Mouse (Mus musculus) intestine, embryonic 16.5 days (tissue): ENCODE results near the gene Mrpl47. TPM values are rescaled to one million over a fixed set of nuclear protein-coding genes. Genes with fewer than 3 reads are reported as not detected.
"Not testable (repeated sequence)": the region's sequence is repeated elsewhere in the genome, so short reads cannot be mapped to it uniquely, and the experiment has no call there.

Experiments used
- ATAC-seq: fragments of 200-750 bp; cut with Nextera tagmentation; 2 replicates; pipeline ENCODE4 v1.8.0; 2017; ENCODE audit warnings: moderate TSS enrichment, moderate library complexity
- H3K27ac ChIP-seq: fragments of 300-500 bp; sonication (generic); 2 replicates; pipeline ENCODE4 v1.5.1; 2014; ENCODE audit warnings: mild to moderate bottlenecking, low read length
- H3K27me3 ChIP-seq: fragments of 300-500 bp; sonication (generic); replicated peaks from 2 replicates; pipeline ENCODE4 v1.6.1; 2014; ENCODE audit warnings: low read length, control low read depth, mixed read lengths; ENCODE audit not compliant: control insufficient read depth, insufficient read depth
- H3K36me3 ChIP-seq: fragments of 300-500 bp; sonication (generic); 2 replicates; pipeline ENCODE4 v1.6.1; 2014; ENCODE audit warnings: low read length, control low read depth; ENCODE audit not compliant: control insufficient read depth, insufficient read depth
- H3K4me1 ChIP-seq: fragments of 300-500 bp; sonication (generic); 2 replicates; pipeline ENCODE4 v1.6.1; 2014; ENCODE audit warnings: low read length, control low read depth, mixed read lengths; ENCODE audit not compliant: control insufficient read depth, insufficient read depth
- H3K4me2 ChIP-seq: fragments of 300-500 bp; sonication (generic); 2 replicates; pipeline ENCODE4 v1.6.1; 2014; ENCODE audit warnings: low read depth, low read length, control low read depth
- H3K4me3 ChIP-seq: fragments of 300-500 bp; sonication (generic); 2 replicates; pipeline ENCODE4 v1.5.1; 2014; ENCODE audit warnings: mild to moderate bottlenecking, low read length
- H3K9ac ChIP-seq: fragments of 300-500 bp; sonication (generic); 2 replicates; pipeline ENCODE4 v1.6.1; 2014; ENCODE audit warnings: low read depth, low read length
- H3K9me3 ChIP-seq: fragments of 300-500 bp; sonication (generic); 2 replicates; pipeline ENCODE4 v1.6.1; 2016; ENCODE audit warnings: low read length, control low read depth; ENCODE audit not compliant: control insufficient read depth
- WGBS: fragments of 180-500 bp; shearing (Covaris S2); extraction: QIAGEN DNeasy Blood & Tissue Kit; methylation state at CpG from one replicate; pipeline ENCODE4 v1.1.7; 2014; 5-methylcytosine and 5-hydroxymethylcytosine counted together
- polyA plus RNA-seq: library from polyadenylated mRNA; unstranded; fragments of >200 nt; fragmentation: Nextera tagmentation; extraction: Ambion mirVana; gene quantifications from 2 replicates; pipeline ENCODE4 v1.2.1, GENCODE M21; 2015

The Mrpl47 gene
- 36.1 and 39.4 TPM in 2 replicates for polyA plus RNA-seq

GRCm38 (mm10) chr3:32737172-32737655 is at the start of gene Mrpl47:
Gene Mrpl47 (minus strand): TSS chr3:32737605.
- no peaks in the 10 kb centered on the region for H3K27me3 ChIP-seq
- peaks cover 10% of the 10 kb centered on the region; the same call in 1 of the 2 replicates for H3K4me1 ChIP-seq
- peak within 1 kb of the TSS; percentile 82 for H3K27ac ChIP-seq
- H3K9ac ChIP-seq, result peak within 1 kb of the TSS; percentile 91
- no peaks in the 10 kb centered on the region for H3K36me3 ChIP-seq
- under 1% methylated on average over 31 of the region's 31 CpGs for WGBS
- H3K4me3 ChIP-seq, result peak within 1 kb of the TSS; percentile 89
- no peaks in the 10 kb centered on the region for H3K9me3 ChIP-seq
- peak within 1 kb of the TSS; percentile 61 for H3K4me2 ChIP-seq
- ATAC-seq, result peak; percentile 56

DNA sequence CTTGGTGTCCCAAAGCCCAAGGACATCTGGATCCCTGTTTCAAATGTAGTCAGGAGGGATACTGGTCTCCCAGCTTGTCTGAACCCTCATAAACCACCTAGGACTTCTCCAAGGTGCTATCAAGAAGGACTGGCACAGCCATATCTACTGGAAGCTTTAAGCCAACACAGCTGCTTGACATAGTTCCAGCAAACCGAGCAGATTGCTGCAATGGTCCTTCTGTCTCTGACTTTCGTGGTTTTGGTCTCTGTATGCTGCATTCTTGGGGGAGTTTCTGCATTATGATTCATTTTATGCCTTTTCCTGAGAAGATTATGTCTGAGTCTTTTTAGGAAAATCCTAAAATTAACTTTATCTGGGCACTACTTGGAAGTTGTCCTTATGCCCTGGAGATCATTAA is 33.4 kb upstream of the Mrpl47 start:
- H3K4me3 ChIP-seq, result no peak overlapping the region
- no peak overlapping the region for H3K27ac ChIP-seq
- no peaks in the 10 kb centered on the region for H3K27me3 ChIP-seq
- H3K9ac ChIP-seq, result no peak overlapping the region
- H3K9me3 ChIP-seq, result no peaks in the 10 kb centered on the region
- 58% methylated on average over 2 of the region's 2 CpGs for WGBS
- H3K4me1 ChIP-seq, result no peaks in the 10 kb centered on the region
- no peak for ATAC-seq
- H3K4me2 ChIP-seq, result no peak overlapping the region
- H3K36me3 ChIP-seq, result no peaks in the 10 kb centered on the region

DNA sequence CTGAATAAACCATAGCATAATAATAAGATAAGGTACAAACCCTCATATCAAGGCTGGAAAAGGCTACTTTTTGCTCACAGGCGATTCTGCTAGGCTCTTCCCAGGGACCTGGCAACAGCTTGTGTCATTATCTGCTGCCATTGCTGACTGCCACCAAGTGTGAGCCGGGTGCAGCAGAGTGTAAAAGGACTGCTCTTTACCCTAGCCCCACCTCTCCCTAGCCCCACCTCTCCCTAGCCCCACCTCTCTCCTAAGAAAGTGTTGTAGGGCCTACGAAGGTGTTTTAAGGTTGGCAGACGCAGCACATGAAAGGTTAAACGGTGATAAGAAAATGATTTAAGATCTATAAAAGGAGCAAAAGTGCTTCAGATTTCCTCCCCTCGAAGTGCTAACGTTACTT is 26.5 kb upstream of the Mrpl47 start:
- WGBS, result 49% methylated on average over 7 of the region's 7 CpGs
- ATAC-seq, result peak; percentile 55; the same call in 1 of the 2 replicates

GRCm38 (mm10) chr3:32762962-32763361 is 25.6 kb upstream of the Mrpl47 start:
- ATAC-seq, result no peak
- no peak overlapping the region for H3K9ac ChIP-seq
- no peaks in the 10 kb centered on the region for H3K27me3 ChIP-seq
- H3K9me3 ChIP-seq, result no peaks in the 10 kb centered on the region
- no peak overlapping the region for H3K4me3 ChIP-seq
- H3K4me2 ChIP-seq, result no peak overlapping the region
- 59% methylated on average over 8 of the region's 8 CpGs for WGBS
- H3K4me1 ChIP-seq, result no peaks in the 10 kb centered on the region
- no peak overlapping the region for H3K27ac ChIP-seq
- H3K36me3 ChIP-seq, result no peaks in the 10 kb centered on the region

More for the DNA sequence above, 26.5 kb upstream of the Mrpl47 start:
- Histone ChIP-seq H3K4me1 (no peaks in the 10 kb centered on the region), H3K9me3 (no peaks in the 10 kb centered on the region), H3K4me3 (no peak overlapping the region), H3K36me3 (no peaks in the 10 kb centered on the region), H3K4me2 (no peak overlapping the region), H3K27me3 (no peaks in the 10 kb centered on the region), H3K9ac (no peak overlapping the region), H3K27ac (no peak overlapping the region)

DNA sequence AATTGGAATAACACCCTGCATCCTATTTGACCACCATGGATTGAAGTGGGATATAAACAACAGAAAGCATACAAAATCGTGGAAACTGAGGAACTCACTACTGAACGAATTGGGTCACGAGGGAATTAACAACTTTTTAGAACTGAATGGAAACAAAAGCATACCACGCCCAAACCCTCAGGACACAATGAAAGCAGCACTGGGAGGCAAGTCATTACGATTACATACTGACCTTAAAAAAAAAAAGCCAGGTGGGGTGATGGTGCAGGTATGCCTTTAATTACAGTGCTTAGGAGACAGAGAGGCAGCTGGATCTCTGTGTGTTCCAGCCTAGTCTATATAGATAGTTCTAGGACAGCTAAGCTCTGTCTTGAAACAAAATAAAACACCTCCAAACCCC is 21.8 kb upstream of the Mrpl47 start:
- no peaks in the 10 kb centered on the region for H3K27me3 ChIP-seq
- H3K9me3 ChIP-seq, result no peaks in the 10 kb centered on the region
- peaks cover 2% of the 10 kb centered on the region; the same call in 1 of the 2 replicates for H3K36me3 ChIP-seq
- no peak for ATAC-seq
- no peak overlapping the region for H3K9ac ChIP-seq
- no peak overlapping the region for H3K4me3 ChIP-seq
- 81% methylated on average over 5 of the region's 5 CpGs for WGBS
- no peak overlapping the region for H3K4me2 ChIP-seq
- H3K27ac ChIP-seq, result no peak overlapping the region
- no peaks in the 10 kb centered on the region for H3K4me1 ChIP-seq

GRCm38 (mm10) chr3:32754384-32754915 is 17.0 kb upstream of the Mrpl47 start:
- no peak overlapping the region for H3K4me3 ChIP-seq
- no peaks in the 10 kb centered on the region for H3K4me1 ChIP-seq
- no peak overlapping the region for H3K9ac ChIP-seq
- no peak for ATAC-seq
- peaks cover 26% of the 10 kb centered on the region for H3K36me3 ChIP-seq
- no peak overlapping the region for H3K4me2 ChIP-seq
- 91% methylated on average over 3 of the region's 3 CpGs for WGBS
- no peaks in the 10 kb centered on the region for H3K9me3 ChIP-seq
- no peaks in the 10 kb centered on the region for H3K27me3 ChIP-seq
- no peak overlapping the region for H3K27ac ChIP-seq

DNA sequence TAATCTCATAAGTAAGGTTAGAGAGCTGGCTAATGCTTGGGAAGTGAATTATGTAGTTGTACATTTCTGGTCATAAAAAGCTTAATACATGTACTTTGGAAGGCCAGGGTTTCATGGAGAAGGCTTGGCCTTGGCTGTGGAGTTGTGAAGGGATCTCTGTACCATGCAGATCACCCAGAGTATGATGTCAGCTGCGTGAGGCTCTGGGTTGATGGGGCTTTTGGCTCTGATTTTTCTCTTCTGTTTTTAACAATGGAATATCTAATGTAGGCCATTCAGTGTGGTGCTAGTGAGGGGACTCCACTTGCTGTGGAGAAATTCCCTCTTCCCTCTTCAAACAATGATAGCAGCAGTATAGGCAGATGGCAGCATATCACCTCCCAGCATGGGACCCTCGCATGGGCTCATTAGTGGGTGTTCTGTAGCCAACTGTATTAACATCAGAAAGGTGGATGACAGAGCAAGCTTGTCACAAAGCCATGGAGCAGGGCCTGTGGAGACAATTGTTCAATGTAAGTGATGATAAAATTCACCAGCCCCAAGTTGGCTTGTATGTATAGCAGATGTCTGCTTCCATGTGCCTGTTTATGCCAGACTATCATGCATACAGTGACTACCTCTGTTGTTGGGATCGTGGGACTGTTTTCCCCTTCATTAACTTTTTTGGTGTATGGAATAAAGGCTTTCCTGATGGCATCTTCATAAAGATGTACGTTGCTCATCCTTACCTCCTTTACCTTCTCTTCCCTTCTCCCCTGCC is 12.6 kb upstream of the Mrpl47 start:
- H3K27ac ChIP-seq, result no peak overlapping the region
- no peak overlapping the region for H3K4me2 ChIP-seq
- peaks cover 32% of the 10 kb centered on the region for H3K36me3 ChIP-seq
- no peaks in the 10 kb centered on the region for H3K9me3 ChIP-seq
- no peak overlapping the region for H3K4me3 ChIP-seq
- no peak overlapping the region for H3K9ac ChIP-seq
- no peaks in the 10 kb centered on the region for H3K4me1 ChIP-seq
- 88% methylated on average over 4 of the region's 4 CpGs for WGBS
- no peaks in the 10 kb centered on the region for H3K27me3 ChIP-seq
- ATAC-seq, result no peak

DNA sequence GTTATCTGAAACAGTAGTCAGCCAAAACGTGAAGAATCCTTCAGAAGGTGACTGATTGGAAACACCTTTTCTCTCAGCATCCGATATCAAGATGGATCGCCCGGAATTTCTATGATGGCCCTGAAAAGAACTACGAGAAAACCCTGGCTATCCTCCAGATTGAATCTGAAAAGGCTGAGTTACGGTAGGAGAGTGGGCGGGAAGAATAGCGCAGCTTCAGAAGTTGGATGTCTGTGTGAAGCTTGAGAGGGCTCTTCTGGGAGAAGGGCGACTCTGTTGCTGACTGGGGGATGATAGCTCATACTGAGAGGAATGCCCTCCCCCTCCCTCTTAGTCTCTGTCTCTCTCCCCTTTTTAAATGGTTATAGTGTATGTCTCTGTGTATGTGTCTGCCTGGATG is 11.0 kb upstream of the Mrpl47 start:
- Histone ChIP-seq H3K4me2 (no peak overlapping the region), H3K27me3 (no peaks in the 10 kb centered on the region), H3K4me3 (no peak overlapping the region), H3K36me3 (peaks cover 30% of the 10 kb centered on the region), H3K4me1 (no peaks in the 10 kb centered on the region), H3K9ac (no peak overlapping the region), H3K27ac (no peak overlapping the region), H3K9me3 (no peaks in the 10 kb centered on the region)
- ATAC-seq, result no peak
- WGBS, result 92% methylated on average over 9 of the region's 9 CpGs

- not testable (repeated sequence) for H3K4me1 ChIP-seq, H3K27ac ChIP-seq, H3K4me2 ChIP-seq, H3K4me3 ChIP-seq, H3K9me3 ChIP-seq, ATAC-seq, H3K27me3 ChIP-seq, H3K9ac ChIP-seq
- H3K36me3 ChIP-seq, result peaks cover 13% of the 10 kb centered on the region; the same call in 1 of the 2 replicates
These were observed 8.0 kb upstream of the Mrpl47 start for GRCm38 (mm10) chr3:32745426-32745825.
